Mouse (Mus musculus) hindbrain, embryonic 16.5 days (tissue): Measurements from ENCODE around the gene Baz2b. TPM values are rescaled to one million over a fixed set of nuclear protein-coding genes. Genes with fewer than 3 reads are reported as not detected.

Experiments used
- ATAC-seq: fragments of 200-750 bp; cut with Nextera tagmentation; 2 replicates; pipeline ENCODE4 v1.8.0; 2017; ENCODE audit warnings: moderate TSS enrichment, moderate library complexity
- H3K27ac ChIP-seq: fragments of 300-500 bp; sonication (generic); 2 replicates; pipeline ENCODE4 v1.5.1; 2014; ENCODE audit warnings: low read depth, mild to moderate bottlenecking, control low read depth, low read length, moderate library complexity
- H3K27me3 ChIP-seq: fragments of 300-500 bp; sonication (generic); replicated peaks from 2 replicates; pipeline ENCODE4 v1.6.1; 2014; ENCODE audit warnings: low read length; ENCODE audit not compliant: control insufficient read depth, insufficient read depth
- H3K36me3 ChIP-seq: fragments of 300-500 bp; sonication (generic); 2 replicates; pipeline ENCODE4 v1.6.1; 2014; ENCODE audit warnings: mild to moderate bottlenecking, low read length, moderate library complexity, mixed read lengths; ENCODE audit not compliant: control insufficient read depth, insufficient read depth
- H3K4me1 ChIP-seq: fragments of 300-500 bp; sonication (generic); 2 replicates; pipeline ENCODE4 v1.6.1; 2014; ENCODE audit warnings: low read depth, low read length; ENCODE audit not compliant: control insufficient read depth, insufficient read depth
- H3K4me2 ChIP-seq: fragments of 300-500 bp; sonication (generic); 2 replicates; pipeline ENCODE4 v1.6.1; 2014; ENCODE audit warnings: mild to moderate bottlenecking, low read length, control low read depth, moderate library complexity
- H3K4me3 ChIP-seq: fragments of 300-500 bp; sonication (generic); 2 replicates; pipeline ENCODE4 v1.5.1; 2014; ENCODE audit warnings: mild to moderate bottlenecking, low read length, control low read depth, moderate library complexity
- H3K9ac ChIP-seq: fragments of 300-500 bp; sonication (generic); 2 replicates; pipeline ENCODE4 v1.6.1; 2014; ENCODE audit warnings: low read depth, mild to moderate bottlenecking, control low read depth, low read length, moderate library complexity
- H3K9me3 ChIP-seq: fragments of 300-500 bp; sonication (generic); 2 replicates; pipeline ENCODE4 v1.6.1; 2014; ENCODE audit warnings: mild to moderate bottlenecking, low read length, moderate library complexity; ENCODE audit not compliant: control insufficient read depth
- WGBS: fragments of 180-500 bp; shearing (Covaris S2); extraction: QIAGEN DNeasy Blood & Tissue Kit; methylation state at CpG from one replicate; pipeline ENCODE4 v1.1.7; 2014; 5-methylcytosine and 5-hydroxymethylcytosine counted together
- polyA plus RNA-seq: library from polyadenylated mRNA; unstranded; fragments of >200 nt; fragmentation: Nextera tagmentation; extraction: Ambion mirVana; gene quantifications from 2 replicates; pipeline ENCODE4 v1.2.1, GENCODE M21; 2015

Gene Baz2b
- polyA plus RNA-seq, 1 experiment from 2014 or later: 72.8 TPM

DNA sequence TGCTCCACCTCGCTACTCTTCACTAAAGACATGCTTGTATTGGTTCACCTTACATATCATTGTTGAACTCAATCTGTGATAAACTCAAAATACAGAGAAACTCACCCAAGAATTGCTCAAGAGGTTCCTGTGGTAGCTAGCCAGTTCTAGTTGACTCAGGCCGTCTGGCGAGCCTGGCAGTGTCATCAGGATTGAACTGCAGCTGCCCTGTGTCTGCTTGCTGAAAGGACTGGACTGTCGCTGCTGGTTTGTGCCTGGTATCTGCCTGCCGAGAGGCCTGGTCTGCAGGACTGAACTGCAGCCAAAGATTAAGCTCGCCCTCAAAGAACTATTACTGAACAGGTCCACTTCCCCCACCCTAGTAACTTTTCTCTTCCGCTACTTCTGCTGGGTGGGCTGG lies 313.2 kb downstream of the Baz2b start:
- Histone ChIP-seq H3K4me1 (no peaks in the 10 kb centered on the region), H3K27me3 (no peaks in the 10 kb centered on the region), H3K9ac (no peak overlapping the region), H3K4me3 (no peak overlapping the region), H3K27ac (no peak overlapping the region), H3K36me3 (peaks cover 18% of the 10 kb centered on the region), H3K9me3 (no peaks in the 10 kb centered on the region), H3K4me2 (no peak overlapping the region)
- no peak for ATAC-seq
- 78% methylated on average over 7 of the region's 7 CpGs for WGBS

GRCm38 (mm10) chr2:59889699-59890098 lies 319.9 kb downstream of the Baz2b start:
- no peaks in the 10 kb centered on the region for H3K9me3 ChIP-seq
- no peak overlapping the region for H3K4me3 ChIP-seq
- 0 out of 2 replicates have a peak, but pooled peaks cover 4% of the 10 kb centered on the region for H3K36me3 ChIP-seq
- H3K4me1 ChIP-seq: no peaks in the 10 kb centered on the region
- no peak overlapping the region for H3K9ac ChIP-seq
- no peak overlapping the region for H3K4me2 ChIP-seq
- no peaks in the 10 kb centered on the region for H3K27me3 ChIP-seq
- H3K27ac ChIP-seq: no peak overlapping the region
- ATAC-seq: no peak
- WGBS: 83% methylated on average over 6 of the region's 6 CpGs

GRCm38 (mm10) chr2:59882742-59883281 lies 326.8 kb downstream of the Baz2b start:
- no peak overlapping the region for H3K27ac ChIP-seq
- H3K4me2 ChIP-seq: peak overlapping the region; percentile 72
- no peaks in the 10 kb centered on the region for H3K4me1 ChIP-seq
- H3K9ac ChIP-seq: no peak overlapping the region; the same call in 1 of the 2 replicates
- H3K27me3 ChIP-seq: no peaks in the 10 kb centered on the region
- H3K36me3 ChIP-seq: no peaks in the 10 kb centered on the region
- no peaks in the 10 kb centered on the region; the same call in 1 of the 2 replicates for H3K9me3 ChIP-seq
- peak overlapping the region; percentile 83 for H3K4me3 ChIP-seq
- WGBS: 71% methylated on average over 8 of the region's 8 CpGs
- peak; percentile 43; the same call in 1 of the 2 replicates for ATAC-seq

DNA sequence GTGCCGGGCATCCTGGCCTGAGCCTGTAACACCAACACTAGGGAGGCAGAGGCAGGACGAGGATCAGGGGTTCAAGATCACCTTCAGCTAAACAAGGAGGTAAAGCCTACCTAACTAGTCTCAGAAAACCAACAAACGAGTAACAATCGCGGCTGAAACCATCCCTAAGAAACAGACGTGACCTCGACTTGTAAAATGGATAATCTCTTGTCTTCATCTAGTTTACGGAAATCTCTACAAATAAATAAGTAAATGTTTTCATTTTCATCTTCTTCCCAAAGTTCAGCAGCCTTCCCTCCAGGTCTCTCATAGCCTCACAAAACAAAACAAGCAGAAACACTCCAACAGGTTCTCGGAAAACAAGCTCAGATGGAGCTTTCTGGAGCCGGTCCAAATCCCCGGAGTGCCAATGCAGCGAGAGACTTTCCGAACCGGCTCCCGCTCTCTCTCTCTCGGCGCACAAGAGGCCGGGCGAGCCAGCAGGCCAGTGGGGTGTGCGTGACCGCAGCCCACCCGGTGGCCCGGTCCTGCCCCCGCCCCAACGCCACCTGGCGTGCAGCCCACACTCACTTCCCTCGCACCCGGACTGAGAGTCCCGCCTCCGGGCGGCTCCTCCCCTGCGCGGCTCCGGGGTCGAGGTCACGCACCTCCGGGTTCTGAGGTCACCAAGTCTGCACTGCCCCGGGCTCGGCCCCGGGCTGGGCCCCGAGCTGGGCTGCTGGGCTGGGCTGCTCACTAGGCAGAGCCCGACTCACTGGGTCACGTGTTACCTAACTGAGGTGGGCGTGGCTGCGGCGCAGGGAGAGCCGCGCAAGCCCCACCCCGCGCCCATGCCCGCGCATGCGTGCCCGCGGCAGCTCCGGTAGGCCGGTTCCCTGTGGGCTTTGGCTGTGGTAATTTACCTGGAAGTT lies 327.6 kb downstream of the Baz2b start, which contains the start of gene Wdsub1:
Gene Wdsub1, minus strand, starts transcription at position 761 of the 911 bp plus-strand sequence.
- H3K4me2 ChIP-seq: peak within 1 kb of the TSS; percentile 72
- 5% methylated on average over 57 of the region's 57 CpGs for WGBS
- H3K4me1 ChIP-seq: no peaks in the 10 kb centered on the region
- H3K4me3 ChIP-seq: peak within 1 kb of the TSS; percentile 83
- H3K9ac ChIP-seq: peak within 1 kb of the TSS; percentile 75
- H3K9me3 ChIP-seq: no peaks in the 10 kb centered on the region; the same call in 1 of the 2 replicates
- ATAC-seq: peak; percentile 97
- no peaks in the 10 kb centered on the region for H3K27me3 ChIP-seq
- no peaks in the 10 kb centered on the region for H3K36me3 ChIP-seq
- H3K27ac ChIP-seq: peak within 1 kb of the TSS; percentile 77

- Histone ChIP-seq H3K4me1 (no peaks in the 10 kb centered on the region), H3K27me3 (no peaks in the 10 kb centered on the region), H3K36me3 (no peaks in the 10 kb centered on the region), H3K4me3 (peak overlapping the region; percentile 83), H3K4me2 (peak overlapping the region; percentile 72), H3K27ac (no peak overlapping the region), H3K9me3 (no peaks in the 10 kb centered on the region; the same call in 1 of the 2 replicates), H3K9ac (no peak overlapping the region)
- 79% methylated on average over 6 of the region's 6 CpGs for WGBS
- no peak for ATAC-seq
Observed at GRCm38 (mm10) chr2:59881404-59881803, 328.2 kb downstream of the Baz2b start.

DNA sequence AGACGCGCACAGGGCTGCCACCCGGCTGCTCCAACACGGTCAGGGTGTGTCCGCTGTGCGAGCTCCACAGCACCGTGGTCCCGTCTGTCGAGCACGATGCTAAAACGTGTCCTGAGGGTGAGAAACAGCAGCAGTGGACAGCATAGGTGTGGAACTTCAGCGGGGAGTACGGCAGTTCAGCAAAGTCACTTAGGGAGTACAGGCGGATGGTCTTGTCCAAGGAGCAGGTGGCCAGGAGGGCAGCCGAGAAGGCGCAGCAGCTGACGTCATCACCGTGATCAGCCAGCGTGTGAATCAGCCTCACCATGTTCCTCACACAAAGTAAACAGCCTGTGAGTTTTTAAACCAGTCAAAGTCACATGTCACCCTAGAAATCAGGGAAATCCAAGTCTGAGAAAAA lies 331.4 kb downstream of the Baz2b start:
- H3K4me1 ChIP-seq: no peaks in the 10 kb centered on the region
- H3K36me3 ChIP-seq: no peaks in the 10 kb centered on the region
- no peak overlapping the region for H3K4me3 ChIP-seq
- H3K9me3 ChIP-seq: no peaks in the 10 kb centered on the region; the same call in 1 of the 2 replicates
- no peak overlapping the region for H3K4me2 ChIP-seq
- ATAC-seq: no peak
- 74% methylated on average over 19 of the region's 19 CpGs for WGBS
- H3K27ac ChIP-seq: no peak overlapping the region
- no peaks in the 10 kb centered on the region for H3K27me3 ChIP-seq
- no peak overlapping the region for H3K9ac ChIP-seq

DNA sequence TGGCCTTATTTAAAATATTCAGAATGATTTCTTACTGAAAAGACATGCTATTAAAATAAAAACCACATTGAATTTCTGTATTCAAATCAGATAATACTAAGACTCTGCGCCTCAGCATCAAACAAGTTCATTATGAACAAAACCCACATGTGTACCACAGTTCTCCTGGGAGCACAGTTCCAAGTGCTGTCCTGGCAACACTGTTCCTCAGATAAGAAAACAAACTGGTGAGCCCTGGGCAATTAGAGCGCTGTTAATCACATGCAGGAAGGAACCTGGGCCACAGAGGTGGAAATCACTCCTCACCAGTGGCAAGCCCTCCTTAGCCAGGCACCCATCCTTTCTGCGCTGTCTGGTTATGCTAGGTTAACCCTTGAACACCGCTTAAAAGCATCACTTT lies 332.3 kb downstream of the Baz2b start:
- no peaks in the 10 kb centered on the region; the same call in 1 of the 2 replicates for H3K9me3 ChIP-seq
- H3K4me1 ChIP-seq: no peaks in the 10 kb centered on the region
- no peak overlapping the region for H3K9ac ChIP-seq
- WGBS: 80% methylated on average over 4 of the region's 4 CpGs
- no peak overlapping the region for H3K4me3 ChIP-seq
- no peak overlapping the region for H3K27ac ChIP-seq
- no peaks in the 10 kb centered on the region for H3K36me3 ChIP-seq
- H3K27me3 ChIP-seq: no peaks in the 10 kb centered on the region
- no peak for ATAC-seq
- no peak overlapping the region for H3K4me2 ChIP-seq

DNA sequence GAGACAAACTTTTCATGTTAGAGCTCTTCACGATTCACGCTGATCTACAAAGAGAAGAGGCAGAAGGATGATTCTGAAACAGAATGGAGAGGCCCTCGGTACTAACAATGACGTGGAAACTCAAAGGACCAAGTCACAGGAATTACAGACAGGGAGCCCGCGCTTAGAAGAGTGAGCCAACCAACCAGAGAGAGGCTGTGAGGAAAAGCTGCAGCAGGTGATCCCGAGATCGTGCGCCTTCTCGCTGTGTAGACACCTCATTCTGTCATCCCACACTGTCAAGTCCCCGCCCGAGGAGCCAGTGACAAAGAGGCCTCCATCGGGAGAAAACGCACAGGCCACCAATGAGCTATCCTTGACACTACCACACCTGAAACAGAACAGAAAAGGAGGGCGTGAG lies 333.2 kb downstream of the Baz2b start:
- Histone ChIP-seq H3K4me1 (no peaks in the 10 kb centered on the region), H3K27ac (no peak overlapping the region), H3K27me3 (no peaks in the 10 kb centered on the region), H3K4me2 (no peak overlapping the region), H3K9me3 (no peaks in the 10 kb centered on the region; the same call in 1 of the 2 replicates), H3K9ac (no peak overlapping the region), H3K4me3 (no peak overlapping the region), H3K36me3 (no peaks in the 10 kb centered on the region)
- 86% methylated on average over 15 of the region's 15 CpGs for WGBS
- no peak for ATAC-seq

DNA sequence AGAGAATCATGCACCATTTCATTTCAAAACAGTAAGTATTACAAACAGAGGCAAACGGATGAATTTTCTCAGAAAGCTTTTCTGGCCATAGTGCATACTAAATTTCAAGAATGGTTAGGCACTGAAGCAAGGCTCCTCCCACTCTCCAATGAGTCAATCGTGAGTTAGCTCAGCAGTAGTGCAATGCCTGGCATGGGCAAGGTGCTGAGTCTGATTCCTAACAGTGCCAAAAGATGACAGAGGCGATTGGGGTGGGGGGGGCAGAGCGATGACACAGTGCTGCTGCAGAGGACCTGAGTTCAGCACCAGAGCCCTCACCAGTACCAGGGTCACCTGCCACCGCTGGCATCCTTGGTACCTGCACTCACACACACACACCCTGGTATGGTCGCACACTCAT lies 339.1 kb downstream of the Baz2b start:
- Histone ChIP-seq H3K4me3 (no peak overlapping the region), H3K9ac (no peak overlapping the region), H3K9me3 (no peaks in the 10 kb centered on the region), H3K4me2 (no peak overlapping the region), H3K27ac (no peak overlapping the region), H3K27me3 (no peaks in the 10 kb centered on the region), H3K4me1 (no peaks in the 10 kb centered on the region), H3K36me3 (no peaks in the 10 kb centered on the region)
- no peak for ATAC-seq
- 87% methylated on average over 6 of the region's 6 CpGs for WGBS
